Mouse (Mus musculus): ENCODE data around the gene Patz1. TPM values are rescaled to one million over a fixed set of nuclear protein-coding genes. Genes with fewer than 3 reads are reported as not detected.

The Patz1 gene
- polyA plus RNA-seq, 1 experiment from 2014 or later, result 41.2 TPM

DNA sequence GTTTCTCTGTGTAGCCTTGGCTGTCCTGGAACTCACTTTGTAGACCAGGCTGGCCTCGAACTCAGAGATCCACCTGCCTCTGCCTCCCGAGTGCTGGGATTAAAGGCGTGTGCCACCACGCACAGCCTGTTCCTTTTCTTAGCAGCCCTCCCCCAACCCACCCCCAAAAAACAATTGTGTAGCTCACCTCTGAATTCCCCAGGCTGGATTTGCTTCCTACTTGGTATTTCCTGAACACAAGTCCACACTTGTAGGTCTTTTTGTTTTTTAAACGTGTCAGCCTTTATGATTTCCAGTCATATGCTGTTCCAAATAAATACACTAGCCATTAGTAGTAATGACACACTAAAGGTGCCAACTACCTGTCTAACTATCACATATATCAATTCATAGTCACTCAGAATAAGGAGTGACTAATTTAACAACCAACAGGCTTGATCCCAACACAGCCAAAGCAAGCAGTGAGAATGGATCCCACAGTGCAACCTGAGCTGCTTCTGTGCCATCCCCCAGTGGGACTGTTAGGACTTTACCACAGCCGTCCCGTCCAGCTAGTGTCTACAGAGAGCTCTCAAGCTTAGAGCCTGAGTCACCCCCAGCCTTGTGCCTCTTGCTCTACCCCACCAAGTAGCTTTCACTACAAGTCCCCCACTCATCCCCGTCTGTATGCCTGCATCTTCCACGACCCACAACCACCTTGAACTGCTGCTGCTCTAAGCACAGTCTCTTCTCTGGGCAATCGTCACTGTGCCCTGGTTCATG, 23.1 kb downstream of the Patz1 start:
- H3K9me3 ChIP-seq (ENCODE audit: control insufficient read depth, low read length), result no peaks in the 10 kb centered on the region
- 72% methylated on average over 9 of the region's 10 CpGs for WGBS
- peaks cover 39% of the 10 kb centered on the region for H3K36me3 ChIP-seq (ENCODE audit: control insufficient read depth, insufficient read depth, low read length)
- no peak overlapping the region for H3K9ac ChIP-seq (ENCODE audit: low read length)
- no peaks in the 10 kb centered on the region for H3K4me1 ChIP-seq (replicated peaks; ENCODE audit: control insufficient read depth, insufficient read depth, low read length)
- H3K27me3 ChIP-seq (ENCODE audit: control insufficient read depth, insufficient read depth, low read depth, low read length), result no peaks in the 10 kb centered on the region
- no peak overlapping the region for H3K4me2 ChIP-seq (ENCODE audit: low read depth, low read length)
- no peak overlapping the region for H3K27ac ChIP-seq (ENCODE audit: low read length)
- no peak for ATAC-seq (ENCODE audit: low read depth)
- no peak overlapping the region for H3K4me3 ChIP-seq (ENCODE audit: low read length)

DNA sequence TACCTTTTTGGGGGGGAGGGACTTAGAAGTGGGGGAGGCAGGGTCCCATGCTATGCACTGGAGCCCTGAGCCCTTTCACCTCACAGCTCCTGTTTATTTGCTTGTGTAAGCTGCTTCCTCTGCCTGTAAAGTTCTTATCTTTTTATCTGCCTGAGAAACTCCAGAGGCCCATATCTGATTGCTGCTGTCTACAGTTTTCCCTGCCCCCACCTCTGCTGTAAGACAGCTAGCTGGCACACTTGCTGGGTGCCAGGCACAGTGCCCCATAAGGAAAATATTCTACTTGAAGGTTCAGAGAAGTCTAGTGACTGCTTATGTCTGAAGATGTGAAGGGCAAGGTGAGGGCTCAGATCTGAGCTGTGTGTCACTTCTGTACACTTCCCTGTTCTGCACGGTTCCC, 24.6 kb downstream of the Patz1 start:
- H3K4me3 ChIP-seq (ENCODE audit: low read length), result no peak overlapping the region
- no peak overlapping the region for H3K4me2 ChIP-seq (ENCODE audit: low read depth, low read length)
- H3K4me1 ChIP-seq (replicated peaks; ENCODE audit: control insufficient read depth, insufficient read depth, low read length), result no peaks in the 10 kb centered on the region
- ATAC-seq (ENCODE audit: low read depth), result 0 out of 2 replicates have a peak, but pooled peaks have one; percentile 9
- no peaks in the 10 kb centered on the region; the same call in 1 of the 2 replicates for H3K9me3 ChIP-seq (ENCODE audit: control insufficient read depth, low read length)
- H3K27ac ChIP-seq (ENCODE audit: low read length), result no peak overlapping the region
- no peak overlapping the region for H3K9ac ChIP-seq (ENCODE audit: low read length)
- no peaks in the 10 kb centered on the region for H3K27me3 ChIP-seq (ENCODE audit: control insufficient read depth, insufficient read depth, low read depth, low read length)
- peaks cover 25% of the 10 kb centered on the region for H3K36me3 ChIP-seq (ENCODE audit: control insufficient read depth, insufficient read depth, low read length)
- WGBS, result 76% methylated on average over 1 of the region's 1 CpGs

DNA sequence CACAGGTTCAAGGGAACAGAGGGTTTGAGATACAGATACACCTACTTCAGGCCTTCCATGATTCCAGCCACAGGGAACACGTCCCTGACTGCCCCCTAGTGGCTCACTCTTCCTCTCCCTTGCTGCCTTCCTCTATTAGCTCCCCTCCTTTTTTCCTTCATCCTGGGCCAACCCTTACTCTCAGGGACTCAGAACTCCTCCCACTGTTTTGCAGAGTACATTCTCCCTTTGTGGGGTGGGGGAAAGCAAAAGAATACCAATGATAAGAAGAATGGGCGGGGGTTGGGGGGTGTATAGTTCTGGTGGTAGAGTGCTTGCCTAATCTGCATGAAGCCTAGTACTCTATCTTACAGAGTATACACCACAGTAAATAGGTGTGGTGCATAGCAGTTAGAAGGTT, 25.5 kb downstream of the Patz1 start:
- Histone ChIP-seq H3K36me3 (ENCODE audit: control insufficient read depth, insufficient read depth, low read length) (peaks cover 17% of the 10 kb centered on the region), H3K4me3 (ENCODE audit: low read length) (no peak overlapping the region), H3K4me1 (replicated peaks; ENCODE audit: control insufficient read depth, insufficient read depth, low read length) (no peaks in the 10 kb centered on the region), H3K9ac (ENCODE audit: low read length) (no peak overlapping the region), H3K27ac (ENCODE audit: low read length) (no peak overlapping the region), H3K9me3 (ENCODE audit: control insufficient read depth, low read length) (no peaks in the 10 kb centered on the region; the same call in 1 of the 2 replicates), H3K27me3 (ENCODE audit: control insufficient read depth, insufficient read depth, low read depth, low read length) (no peaks in the 10 kb centered on the region), H3K4me2 (ENCODE audit: low read depth, low read length) (no peak overlapping the region)
- WGBS, result 35% methylated on average over 2 of the region's 2 CpGs
- ATAC-seq (ENCODE audit: low read depth), result peak; percentile 34; the same call in 1 of the 2 replicates

DNA sequence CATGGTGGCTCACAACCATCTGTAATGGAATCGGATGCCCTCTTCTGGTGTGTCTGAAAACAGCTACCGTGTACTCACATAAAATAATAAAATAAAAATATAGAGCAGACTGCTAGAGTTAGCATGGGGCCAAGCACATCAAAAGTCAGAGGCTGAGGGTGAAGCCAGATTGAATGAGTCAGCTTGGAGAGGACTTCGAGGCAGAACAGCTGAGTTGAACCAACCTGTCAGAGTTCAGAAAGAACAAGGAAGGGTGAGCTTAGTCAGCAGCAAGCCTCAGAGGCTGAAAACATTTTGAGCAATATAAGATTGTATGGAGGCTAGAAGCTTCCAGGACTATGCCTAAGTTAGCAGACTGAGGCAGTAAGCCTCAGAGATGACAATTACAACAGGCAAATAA, 29.6 kb downstream of the Patz1 start:
- no peaks in the 10 kb centered on the region; the same call in 1 of the 2 replicates for H3K9me3 ChIP-seq (ENCODE audit: control insufficient read depth, low read length)
- no peak for ATAC-seq (ENCODE audit: low read depth)
- 87% methylated on average over 3 of the region's 3 CpGs for WGBS
- no peak overlapping the region for H3K27ac ChIP-seq (ENCODE audit: low read length)
- no peak overlapping the region for H3K4me2 ChIP-seq (ENCODE audit: low read depth, low read length)
- no peaks in the 10 kb centered on the region for H3K27me3 ChIP-seq (ENCODE audit: control insufficient read depth, insufficient read depth, low read depth, low read length)
- no peaks in the 10 kb centered on the region for H3K36me3 ChIP-seq (ENCODE audit: control insufficient read depth, insufficient read depth, low read length)
- H3K9ac ChIP-seq (ENCODE audit: low read length), result no peak overlapping the region
- H3K4me1 ChIP-seq (replicated peaks; ENCODE audit: control insufficient read depth, insufficient read depth, low read length), result no peaks in the 10 kb centered on the region
- no peak overlapping the region for H3K4me3 ChIP-seq (ENCODE audit: low read length)

DNA sequence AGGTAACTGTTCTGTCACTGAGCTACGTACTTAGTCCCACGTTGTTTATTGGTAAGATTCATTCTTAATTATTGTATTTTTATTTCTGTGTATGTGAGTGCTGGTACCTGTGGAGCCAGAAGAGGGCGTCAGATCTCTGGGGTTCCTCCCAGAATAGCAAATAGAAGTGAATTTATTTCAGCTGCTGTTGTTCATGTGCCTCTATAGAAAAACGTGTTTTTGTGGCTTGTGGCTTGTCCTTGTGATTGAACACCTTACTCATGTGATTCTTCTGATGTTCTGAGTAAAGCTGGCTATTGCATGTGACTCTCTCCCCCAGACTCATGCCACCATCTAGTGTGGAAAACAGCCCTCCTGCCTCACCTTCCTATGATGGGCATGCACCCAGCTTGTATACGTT, 39.6 kb downstream of the Patz1 start:
- H3K4me1 ChIP-seq (replicated peaks; ENCODE audit: control insufficient read depth, insufficient read depth, low read length), result peaks cover 21% of the 10 kb centered on the region
- no peaks in the 10 kb centered on the region for H3K36me3 ChIP-seq (ENCODE audit: control insufficient read depth, insufficient read depth, low read length)
- no peak overlapping the region for H3K4me3 ChIP-seq (ENCODE audit: low read length)
- no peak overlapping the region for H3K9ac ChIP-seq (ENCODE audit: low read length)
- 69% methylated on average over 5 of the region's 5 CpGs for WGBS
- no peaks in the 10 kb centered on the region for H3K9me3 ChIP-seq (ENCODE audit: control insufficient read depth, low read length)
- H3K27ac ChIP-seq (ENCODE audit: low read length), result no peak overlapping the region
- H3K4me2 ChIP-seq (ENCODE audit: low read depth, low read length), result no peak overlapping the region
- no peak for ATAC-seq (ENCODE audit: low read depth)
- H3K27me3 ChIP-seq (ENCODE audit: control insufficient read depth, insufficient read depth, low read depth, low read length), result no peaks in the 10 kb centered on the region

DNA sequence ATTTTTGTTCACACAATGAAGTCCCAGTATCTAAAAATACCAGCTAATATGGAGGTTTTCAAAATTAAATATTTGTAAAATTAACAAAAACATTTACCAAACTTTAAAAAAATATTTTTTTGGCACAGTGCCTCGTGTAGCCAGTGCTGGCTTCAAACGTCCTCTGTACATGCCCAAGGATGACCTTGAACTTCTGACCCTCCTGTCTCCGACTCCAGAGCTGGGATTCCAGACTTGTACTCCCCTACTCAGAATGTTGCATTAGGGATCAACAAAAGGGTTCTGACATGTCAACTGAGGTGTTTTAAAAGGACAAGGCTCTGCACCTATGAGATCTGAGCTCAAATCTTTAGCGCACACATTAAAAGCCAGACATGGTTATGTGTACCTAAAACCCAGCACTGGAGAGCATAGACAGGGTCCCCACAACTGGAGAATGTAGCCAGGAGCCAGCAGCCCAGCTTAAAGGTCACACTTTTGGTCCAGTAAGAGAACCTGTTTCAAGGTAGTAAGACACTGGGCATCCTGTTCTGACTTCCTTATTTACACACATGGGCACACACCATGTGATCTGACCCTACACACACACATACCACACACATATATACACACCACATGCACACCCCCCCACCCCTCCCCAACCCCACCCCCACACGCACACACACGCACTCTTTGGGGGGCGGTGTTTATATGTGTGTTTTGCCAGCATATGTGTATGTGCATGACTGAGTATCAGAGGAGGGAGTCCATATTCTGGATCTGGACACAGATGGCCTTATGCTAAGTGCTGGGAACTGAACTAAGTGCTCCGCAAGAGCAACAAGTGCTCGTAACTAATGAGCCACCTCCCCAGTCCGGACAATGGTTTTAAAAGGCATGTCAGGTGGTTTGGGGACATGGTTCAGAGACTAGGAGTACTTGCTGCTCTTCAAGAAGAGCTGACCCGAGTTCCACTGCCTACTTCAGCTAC, 40.4 kb downstream of the Patz1 start:
- 63% methylated on average over 11 of the region's 11 CpGs for WGBS
- Histone ChIP-seq H3K4me1 (replicated peaks; ENCODE audit: control insufficient read depth, insufficient read depth, low read length) (peaks cover 21% of the 10 kb centered on the region), H3K36me3 (ENCODE audit: control insufficient read depth, insufficient read depth, low read length) (no peaks in the 10 kb centered on the region), H3K27ac (ENCODE audit: low read length) (peak overlapping the region; percentile 34; the same call in 1 of the 2 replicates), H3K9me3 (ENCODE audit: control insufficient read depth, low read length) (no peaks in the 10 kb centered on the region), H3K4me2 (ENCODE audit: low read depth, low read length) (no peak overlapping the region), H3K4me3 (ENCODE audit: low read length) (no peak overlapping the region), H3K27me3 (ENCODE audit: control insufficient read depth, insufficient read depth, low read depth, low read length) (no peaks in the 10 kb centered on the region), H3K9ac (ENCODE audit: low read length) (no peak overlapping the region)
- ATAC-seq (ENCODE audit: low read depth), result no peak

DNA sequence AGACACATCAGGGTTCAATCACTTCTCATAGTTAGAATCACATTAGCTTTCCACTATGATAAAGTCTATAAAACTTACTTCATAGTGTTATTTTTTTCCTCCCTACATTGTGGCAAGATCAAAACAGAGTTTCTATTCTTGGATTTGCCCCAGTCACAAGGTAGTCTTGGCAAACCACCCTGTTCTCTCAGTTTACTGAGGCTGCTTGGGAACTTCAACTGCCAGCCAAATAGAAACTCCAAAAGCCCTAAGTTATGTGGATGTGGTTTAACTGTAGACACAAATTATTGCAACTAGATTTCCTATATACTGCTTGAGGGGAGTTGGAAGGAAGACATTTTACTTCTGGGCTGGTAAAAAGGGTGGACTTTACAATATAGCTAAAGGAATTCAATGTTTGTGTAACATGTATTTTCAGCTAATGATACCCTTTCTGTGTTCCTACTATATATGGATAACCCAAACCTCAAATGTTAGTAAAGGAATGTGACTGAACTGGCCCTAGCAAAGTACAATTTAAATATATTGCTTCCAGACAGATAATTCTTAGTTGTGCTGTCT, 41.3 kb downstream of the Patz1 start, which contains the start of gene Pik3ip1:
Pik3ip1 (plus strand) TSS at position 511 of the 561 bp plus-strand sequence.
- H3K4me1 ChIP-seq (replicated peaks; ENCODE audit: control insufficient read depth, insufficient read depth, low read length), result peaks cover 21% of the 10 kb centered on the region
- no peaks in the 10 kb centered on the region for H3K27me3 ChIP-seq (ENCODE audit: control insufficient read depth, insufficient read depth, low read depth, low read length)
- H3K27ac ChIP-seq (ENCODE audit: low read length), result peak within 1 kb of the TSS; percentile 71
- H3K4me3 ChIP-seq (ENCODE audit: low read length), result peak within 1 kb of the TSS; percentile 56
- peak within 1 kb of the TSS; percentile 97 for H3K4me2 ChIP-seq (ENCODE audit: low read depth, low read length)
- ATAC-seq (ENCODE audit: low read depth), result no peak
- no peaks in the 10 kb centered on the region for H3K36me3 ChIP-seq (ENCODE audit: control insufficient read depth, insufficient read depth, low read length)
- no peaks in the 10 kb centered on the region for H3K9me3 ChIP-seq (ENCODE audit: control insufficient read depth, low read length)
- H3K9ac ChIP-seq (ENCODE audit: low read length), result peak within 1 kb of the TSS; percentile 69

DNA sequence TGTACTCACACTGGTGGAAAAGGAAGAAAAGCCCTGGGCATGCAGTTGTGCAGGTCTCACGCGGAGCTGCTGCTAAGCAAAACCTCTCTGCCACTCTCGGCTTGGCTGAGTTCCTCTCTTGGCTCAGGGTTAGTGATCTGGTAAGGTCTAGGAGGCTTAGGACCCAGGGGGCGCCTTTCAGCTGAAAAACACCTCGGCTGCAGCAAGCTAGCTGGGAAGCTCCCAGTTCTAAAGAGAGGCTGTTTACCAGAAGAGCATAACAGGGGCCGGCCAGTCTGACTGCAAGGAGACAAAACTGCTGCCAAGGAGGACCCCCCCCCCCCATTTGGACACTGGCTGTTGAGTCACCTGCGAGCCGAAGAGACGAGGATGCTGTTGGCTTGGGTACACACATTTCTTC, 41.9 kb downstream of the Patz1 start:
- WGBS, result 1% methylated on average over 9 of the region's 9 CpGs
- H3K4me1 ChIP-seq (replicated peaks; ENCODE audit: control insufficient read depth, insufficient read depth, low read length), result peaks cover 22% of the 10 kb centered on the region
- H3K27me3 ChIP-seq (ENCODE audit: control insufficient read depth, insufficient read depth, low read depth, low read length), result no peaks in the 10 kb centered on the region
- H3K4me2 ChIP-seq (ENCODE audit: low read depth, low read length), result peak overlapping the region; percentile 97
- peak overlapping the region; percentile 71 for H3K27ac ChIP-seq (ENCODE audit: low read length)
- peak overlapping the region; percentile 56 for H3K4me3 ChIP-seq (ENCODE audit: low read length)
- no peaks in the 10 kb centered on the region for H3K9me3 ChIP-seq (ENCODE audit: control insufficient read depth, low read length)
- H3K36me3 ChIP-seq (ENCODE audit: control insufficient read depth, insufficient read depth, low read length), result no peaks in the 10 kb centered on the region
- ATAC-seq (ENCODE audit: low read depth), result peak; percentile 44; the same call in 1 of the 2 replicates
- peak overlapping the region; percentile 69 for H3K9ac ChIP-seq (ENCODE audit: low read length)
